18 mouse cellular contexts compared by ENCODE assay signal in genomic region chr11:46177246-46178043, GRCm38 (mm10). TPM values are rescaled to one million over a fixed set of nuclear protein-coding genes. Genes with fewer than 3 reads are reported as not detected.
"Had no signal": no experiment of that assay in that cellular context is flagged by ENCODE, and none has a peak within 500 bp of the region (broad histone marks: within the 10 kb centered on the region; RNA-seq: fewer than 3 reads in every experiment).

No protein-coding gene starts in this region.

- H3K4me3 ChIP-seq: intestine, embryonic 15.5 days; layer of hippocampus, adult 2 months; liver, embryonic 12.5 days; lung, embryonic 15.5 days; midbrain, embryonic 13.5 days; myocyte; neural tube, embryonic 15.5 days had no signal

- ATAC-seq: intestine, embryonic 15.5 days; liver, embryonic 12.5 days; midbrain, embryonic 13.5 days had no signal

- H3K27me3 ChIP-seq: intestine, embryonic 15.5 days; liver, embryonic 12.5 days; lung, embryonic 15.5 days; midbrain, embryonic 13.5 days; neural tube, embryonic 15.5 days had no signal

- DNase-seq: kidney, adult 18-20 months; kidney, postnatal 10 days; kidney, postnatal 4 days; left cerebral cortex, postnatal 4 days; right cerebral cortex, adult 18-20 months; right cerebral cortex, postnatal 25 days; thymus, postnatal 4 days had no signal

- H3K27ac ChIP-seq: intestine, embryonic 15.5 days; layer of hippocampus, adult 2 months; liver, embryonic 12.5 days; lung, embryonic 15.5 days; midbrain, embryonic 13.5 days; neural tube, embryonic 15.5 days had no signal

- H3K36me3 ChIP-seq: intestine, embryonic 15.5 days; liver, embryonic 12.5 days; lung, embryonic 15.5 days; midbrain, embryonic 13.5 days; neural tube, embryonic 15.5 days had no signal

- H3K9me3 ChIP-seq: intestine, embryonic 15.5 days; liver, embryonic 12.5 days; lung, embryonic 15.5 days; midbrain, embryonic 13.5 days; neural tube, embryonic 15.5 days had no signal

- H3K4me1 ChIP-seq: intestine, embryonic 15.5 days; liver, embryonic 12.5 days; lung, embryonic 15.5 days; midbrain, embryonic 13.5 days; neural tube, embryonic 15.5 days had no signal

- H3K4me2 ChIP-seq: intestine, embryonic 15.5 days; liver, embryonic 12.5 days; lung, embryonic 15.5 days; midbrain, embryonic 13.5 days; neural tube, embryonic 15.5 days had no signal

- H3K9ac ChIP-seq: intestine, embryonic 15.5 days; liver, embryonic 12.5 days; lung, embryonic 15.5 days; midbrain, embryonic 13.5 days; neural tube, embryonic 15.5 days had no signal

RNA-seq across cellular contexts. Expression of gene Nipal4, which starts 11.1 kb away (rescaled TPM):
- total RNA-seq: megakaryocyte-erythroid progenitor cell, adult 5-6 weeks had no signal

RNA-seq across cellular contexts. Expression of gene Fndc9, which starts 57.9 kb away (rescaled TPM):
- total RNA-seq: megakaryocyte-erythroid progenitor cell, adult 5-6 weeks had no signal
- polyA plus RNA-seq: intestine, embryonic 15.5 days; kidney, embryonic 14.5 days; liver, embryonic 12.5 days; liver, embryonic 16.5 days; small intestine, adult 2 months had no signal
